Mouse (Mus musculus) heart, embryonic 15.5 days (tissue): Measurements from ENCODE around the gene Ttc16. TPM values are rescaled to one million over a fixed set of nuclear protein-coding genes. Genes with fewer than 3 reads are reported as not detected.

ENCODE experiments used
- microRNA counts: library from miRNA; unstranded; fragments of <30 nt; microRNA quantifications from one replicate; lab custom pipeline; 2016
- microRNA-seq: library from miRNA; unstranded; fragments of <30 nt; microRNA quantifications from one replicate; pipeline ENCODE4, GENCODE M21; 2016
- polyA plus RNA-seq: library from polyadenylated mRNA; unstranded; fragments of >200 nt; fragmentation: Nextera tagmentation; extraction: Ambion mirVana; gene quantifications from 2 replicates; pipeline ENCODE4 v1.2.1, GENCODE M21; 2015

The Ttc16 gene
- polyA plus RNA-seq, 1 experiment from 2014 or later: 0.15 TPM

MicroRNA genes within 50 kb of the gene (microRNA counts, 519-probe panel; counts per million panel counts)
- 2,166 counts per million, percentile 29 among the panel's probes with 10 or more counts for microRNA mmu-miR-2861 (lab: Ali Mortazavi, UCI)

Small RNA genes within 50 kb of the gene (microRNA-seq; reads per million reads assigned to microRNA genes)
- gene Mir2861: not detected
- not detected for gene Mir3960

Other genes starting within 250 kb of the Ttc16 start
- 4.8 and 8.6 TPM in 2 replicates for gene Fam102a, start 240.3 kb downstream of the Ttc16 start, polyA plus RNA-seq
- 62.0 and 71.0 TPM in 2 replicates for gene Dpm2, start 204.8 kb downstream of the Ttc16 start, polyA plus RNA-seq
- 0.23 TPM in 1 of 2 replicates, not detected in the other for gene Pip5kl1, start 200.8 kb downstream of the Ttc16 start, polyA plus RNA-seq
- 0.08 TPM in 1 of 2 replicates, not detected in the other for gene 9430097D07Rik, start 199.9 kb downstream of the Ttc16 start, polyA plus RNA-seq
- gene St6galnac4, start 188.5 kb downstream of the Ttc16 start, polyA plus RNA-seq: 33.5 and 38.7 TPM in 2 replicates
- 28.5 and 29.0 TPM in 2 replicates for gene St6galnac6, start 175.9 kb downstream of the Ttc16 start, polyA plus RNA-seq
- gene Ak1, start 153.9 kb downstream of the Ttc16 start, polyA plus RNA-seq: 360 and 390 TPM in 2 replicates
- 144 and 163 TPM in 2 replicates for gene Eng, start 129.0 kb downstream of the Ttc16 start, polyA plus RNA-seq
- 13.8 and 19.7 TPM in 2 replicates for gene Fpgs, start 71.5 kb downstream of the Ttc16 start, polyA plus RNA-seq
- 45.5 and 66.6 TPM in 2 replicates for gene Cdk9, start 62.6 kb downstream of the Ttc16 start, polyA plus RNA-seq
- gene Sh2d3c, start 54.6 kb downstream of the Ttc16 start, polyA plus RNA-seq: 25.7 and 33.4 TPM in 2 replicates
- gene 6330409D20Rik, start 34.6 kb downstream of the Ttc16 start, polyA plus RNA-seq: 0.16 TPM in 1 of 2 replicates, not detected in the other
- 31.2 and 41.1 TPM in 2 replicates for gene Tor2a, start 18.4 kb downstream of the Ttc16 start, polyA plus RNA-seq
- gene Ptrh1, start 153 bp upstream of the Ttc16 start, polyA plus RNA-seq: 3.0 and 4.8 TPM in 2 replicates
- gene Cfap157, start 8.8 kb upstream of the Ttc16 start, polyA plus RNA-seq: 0.16 and 0.52 TPM in 2 replicates
- gene Stxbp1, start 71.6 kb upstream of the Ttc16 start, polyA plus RNA-seq: 23.8 and 28.3 TPM in 2 replicates
- gene Fam129b, start 100.5 kb upstream of the Ttc16 start, polyA plus RNA-seq: 43.0 and 57.4 TPM in 2 replicates
- 79.3 and 89.3 TPM in 2 replicates for gene Rpl12, start 185.9 kb upstream of the Ttc16 start, polyA plus RNA-seq
- gene Lrsam1, start 186.0 kb upstream of the Ttc16 start, polyA plus RNA-seq: 8.3 and 9.3 TPM in 2 replicates
- 20.4 and 23.6 TPM in 2 replicates for gene Slc2a8, start 206.4 kb upstream of the Ttc16 start, polyA plus RNA-seq